In genomic region chr17:79347291-79347690, GRCm38 (mm10) we compare ENCODE assay signal across 19 mouse cellular contexts. TPM values are rescaled to one million over a fixed set of nuclear protein-coding genes. Genes with fewer than 3 reads are reported as not detected.
DNase-seq lines count a peak whose midpoint lies in the region; ATAC-seq and TF ChIP-seq lines count a peak whose summit lies in the region.
"Had no signal": no experiment of that assay in that cellular context is flagged by ENCODE, and none has a peak within 500 bp of the region (broad histone marks: within the 10 kb centered on the region; RNA-seq: fewer than 3 reads in every experiment).

No protein-coding gene starts in this region.

- intact Hi-C loops in gastrocnemius, adult 2 months (cut with DNase I) = no loop called here
- intact Hi-C loops in gastrocnemius, postnatal 14 days (cut with DNase I; ENCODE audit: low total_unique reads) = no loop called here

- WGBS in bone marrow, adult 2 months = 13% methylated on average over 4 of the region's 4 CpGs
- 42% methylated on average over 4 of the region's 4 CpGs for WGBS in liver, embryonic 14.5 days (ENCODE audit: insufficient replicate concordance)

- peaks cover 71% of the 10 kb centered on the region for H3K36me3 ChIP-seq in liver, embryonic 14.5 days (replicated peaks; ENCODE audit: control insufficient read depth, insufficient read depth, low read depth)
- H3K36me3 ChIP-seq: forebrain, embryonic 15.5 days; G1E; midbrain, embryonic 13.5 days had no signal

- no peak for TF ChIP-seq CTCF in gastrocnemius, adult 2 months (IDR thresholded peaks at IDR 0.05)
- no peak for TF ChIP-seq CTCF in bone marrow, adult 2 months (IDR thresholded peaks at IDR 0.05; ENCODE audit: control insufficient read depth, insufficient read depth, low read length)
- TF ChIP-seq CTCF in liver, embryonic 14.5 days (IDR thresholded peaks at IDR 0.05; ENCODE audit: low read depth) = no peak

- H3K4me2 ChIP-seq in liver, embryonic 14.5 days (ENCODE audit: low read depth) = peak overlapping the region; percentile 20; the same call in 1 of the 2 replicates
- H3K4me2 ChIP-seq: forebrain, embryonic 15.5 days; lung, embryonic 15.5 days; midbrain, embryonic 13.5 days had no signal

- no peaks in the 10 kb centered on the region for H3K9me3 ChIP-seq in liver, embryonic 14.5 days (ENCODE audit: control insufficient read depth, low read length)
- H3K9me3 ChIP-seq: forebrain, embryonic 15.5 days; lung, embryonic 15.5 days; midbrain, embryonic 13.5 days had no signal

- no peak for ATAC-seq in liver, embryonic 14.5 days (ENCODE audit: insufficient read depth)
- peak; percentile 72 for ATAC-seq in monocyte, adult 5-6 weeks (replicated peaks; ENCODE audit: insufficient number of reproducible peaks, low FRiP score, low TSS enrichment, poor library complexity, severe bottlenecking)
- ATAC-seq: forebrain, embryonic 15.5 days; hindbrain, embryonic 16.5 days; midbrain, embryonic 13.5 days had no signal

- no peak for TF ChIP-seq EP300 in liver, embryonic 14.5 days (IDR thresholded peaks at IDR 0.05; ENCODE audit: low read depth)

- no peaks in the 10 kb centered on the region for H3K27me3 ChIP-seq in liver, embryonic 14.5 days (ENCODE audit: control insufficient read depth, insufficient read depth, low read length)
- H3K27me3 ChIP-seq: forebrain, embryonic 15.5 days; lung, embryonic 15.5 days; midbrain, embryonic 13.5 days had no signal

- DNase-seq in gastrocnemius, adult 2 months = no peak
- DNase-seq in gastrocnemius, postnatal 14 days = no peak
- DNase-seq in liver, embryonic 14.5 days (ENCODE audit: low read depth in 3 of 3, low spot score in 3 of 3) = no peak
- no peak for DNase-seq in left cerebral cortex, adult 9 months (ENCODE audit: low spot score in 2 of 2)
- no peak for DNase-seq in right cerebral cortex, postnatal 10 days (ENCODE audit: low spot score in 2 of 2)
- DNase-seq in adrenal gland, postnatal 25 days = no peak
- DNase-seq: adrenal gland, adult 2 months; cerebellum, adult 9-10 months; heart, postnatal 14 days; right cerebral cortex, postnatal 25 days; thymus, adult 18-20 months had no signal

- peaks cover 12% of the 10 kb centered on the region for H3K4me1 ChIP-seq in bone marrow, adult 2 months (ENCODE audit: control insufficient read depth, insufficient read depth, low read length)
- peaks cover 74 to 76% of the 10 kb centered on the region in 2 experiments for H3K4me1 ChIP-seq in liver, embryonic 14.5 days (replicated peaks; ENCODE audit: control insufficient read depth in 2 of 2, insufficient read depth in 2 of 2, low read length in 1 of 2)

- no peak overlapping the region for H3K9ac ChIP-seq in liver, embryonic 14.5 days (replicated peaks)
- H3K9ac ChIP-seq: forebrain, embryonic 15.5 days; lung, embryonic 15.5 days; midbrain, embryonic 13.5 days had no signal

- peak overlapping the region; percentile 22; the same call in 1 of the 2 replicates for H3K4me3 ChIP-seq in gastrocnemius, adult 2 months
- no peak overlapping the region for H3K4me3 ChIP-seq in bone marrow, adult 2 months (replicated peaks; ENCODE audit: control insufficient read depth, low read depth, low read length)
- H3K4me3 ChIP-seq in liver, embryonic 14.5 days (ENCODE audit: insufficient read depth in 1 of 2, low read depth in 2 of 2, low read length in 2 of 2) = no peak overlapping the region
- H3K4me3 ChIP-seq: erythroblast, embryonic 14.5 days; forebrain, embryonic 15.5 days; lung, embryonic 15.5 days; midbrain, embryonic 13.5 days had no signal

- peak overlapping the region; percentile 97 for H3K27ac ChIP-seq in gastrocnemius, adult 2 months
- H3K27ac ChIP-seq in bone marrow, adult 2 months (ENCODE audit: control insufficient read depth, insufficient read depth, low read depth, low read length, poor library complexity) = peak overlapping the region; percentile 90; the same call in 1 of the 2 replicates
- H3K27ac ChIP-seq in liver, embryonic 14.5 days = no peak overlapping the region
- H3K27ac ChIP-seq: forebrain, embryonic 15.5 days; lung, embryonic 15.5 days; midbrain, embryonic 13.5 days had no signal

- TF ChIP-seq POLR2A in bone marrow, adult 2 months (IDR thresholded peaks at IDR 0.05; ENCODE audit: borderline replicate concordance, control insufficient read depth, low read depth, low read length) = no peak

RNA-seq across cellular contexts. Expression of gene Cdc42ep3, which starts 7.6 kb away (rescaled TPM):
- 10 to 100 TPM; 38.0 to 47.7 TPM for total RNA-seq in gastrocnemius, adult 2 months (2021)
- 10 to 100 TPM; 24.0 to 27.3 TPM for total RNA-seq in gastrocnemius, postnatal 14 days (2021)
- polyA plus RNA-seq in bone marrow, adult 2 months (2011; ENCODE audit: insufficient read depth, insufficient read length, low replicate concordance, missing spikeins) = 21.5 and 29.6 TPM in 2 replicates
- polyA plus RNA-seq in liver, embryonic 14.5 days (2012; rRNA removed) = 12.5 and 17.2 TPM in 2 replicates
- polyA plus RNA-seq in liver, embryonic 14.5 days (2014; fragmentation: Nextera tagmentation; extraction: Ambion mirVana) = 52.5 and 57.5 TPM in 2 replicates
- total RNA-seq in monocyte, adult 5-6 weeks (2017) = 92.2 to 123 TPM (median 110 TPM) in 3 replicates
- 7.4 and 7.9 TPM in 2 replicates for total RNA-seq in adrenal gland, postnatal 25 days (2021)
- polyA plus RNA-seq: G1E had no signal
